Mouse (Mus musculus) brain, embryonic 14.5 days (tissue): ENCODE data around the gene Ltbp1.

ENCODE experiments used
- CTCF ChIP-seq: fragments of 200-500 bp; IDR thresholded peaks from 2 replicates; pipeline ENCODE4 v1.5.1; 2012; ENCODE audit warnings: inconsistent platforms, mild to moderate bottlenecking, moderate library complexity, borderline replicate concordance; ENCODE audit not compliant: insufficient read depth, insufficient read length; ENCODE audit errors: extremely low read depth
- POLR2A ChIP-seq: fragments of 200-500 bp; IDR thresholded peaks from 2 replicates; pipeline ENCODE4 v1.6.1; 2012; ENCODE audit warnings: mild to moderate bottlenecking, inconsistent platforms, borderline replicate concordance; ENCODE audit not compliant: poor library complexity, insufficient read depth, insufficient read length, severe bottlenecking; ENCODE audit errors: extremely low read depth

- TF ChIP-seq POLR2A (no peak), CTCF (no peak)
Measured at GRCm38 (mm10) chr17:74993726-74994581, 11.4 kb upstream of the Ltbp1 start.
